Mouse (Mus musculus) frontal cortex, adult 2 months (tissue): ENCODE measurements around the gene Dpy19l2. TPM values are rescaled to one million over a fixed set of nuclear protein-coding genes. Genes with fewer than 3 reads are reported as not detected.
"Not testable (repeated sequence)": the region's sequence is repeated elsewhere in the genome, so short reads cannot be mapped to it uniquely, and the experiment has no call there.

ENCODE experiments used
- DNase-seq, 2 experiments: peaks; one replicate each; pipeline ENCODE4 v3.0.0; 2022; ENCODE audit warnings: low spot score in 1 of 2; ENCODE audit errors: extremely low spot score in 1 of 2
- polyA plus RNA-seq: library from polyadenylated mRNA; depleted of rRNA; stranded (reverse); fragments of >200 nt; gene quantifications from 2 replicates; pipeline ENCODE4 v1.2.3, GENCODE M21; 2012; rRNA removed

Gene Dpy19l2
- 0.08 and 0.13 TPM in 2 replicates for polyA plus RNA-seq

- DNase-seq, result peak in 1 of 2 experiments; percentile 32
Measured at GRCm38 (mm10) chr9:24695700-24696404, at the start of gene Dpy19l2. Gene Dpy19l2, minus strand, starts transcription at chr9:24696293.

- no peak for DNase-seq
Measured at GRCm38 (mm10) chr9:24744958-24745357, 48.9 kb upstream of the Dpy19l2 start.

GRCm38 (mm10) chr9:24701246-24701645 is 5.2 kb upstream of the Dpy19l2 start:
- DNase-seq, result peak in 1 of 2 experiments; percentile 2

GRCm38 (mm10) chr9:24696405-24696778 is 299 bp upstream of the Dpy19l2 start:
- DNase-seq, result no peak

GRCm38 (mm10) chr9:24637341-24637740 is 58.8 kb downstream of the Dpy19l2 start:
- DNase-seq, result not testable (repeated sequence)

- DNase-seq, result no peak
Measured at GRCm38 (mm10) chr9:24624896-24625295, 71.2 kb downstream of the Dpy19l2 start, which contains the start of gene Cypt4. Gene Cypt4, plus strand, starts transcription at chr9:24625196.

- DNase-seq, result peak in 1 of 2 experiments; percentile 42
Measured at GRCm38 (mm10) chr9:24538159-24538558, 157.9 kb downstream of the Dpy19l2 start.

- peak; percentile 83 to 91 for DNase-seq
Measured at GRCm38 (mm10) chr9:24516575-24517139, 179.4 kb downstream of the Dpy19l2 start.

- no peak for DNase-seq
Measured at GRCm38 (mm10) chr9:24514078-24514469, 182.0 kb downstream of the Dpy19l2 start.

GRCm38 (mm10) chr9:24513290-24514077 is 182.6 kb downstream of the Dpy19l2 start:
- DNase-seq, result no peak

GRCm38 (mm10) chr9:24512121-24512539 is 184.0 kb downstream of the Dpy19l2 start:
- DNase-seq, result no peak

GRCm38 (mm10) chr9:24511371-24512120 is 184.5 kb downstream of the Dpy19l2 start:
- DNase-seq, result no peak

- no peak for DNase-seq
Measured at GRCm38 (mm10) chr9:24508880-24509279, 187.2 kb downstream of the Dpy19l2 start.

Other genes with a start within 250 kb of the Dpy19l2 start
- 54.3 and 69.1 TPM in 2 replicates for gene Dpy19l1, start 193.2 kb downstream of the Dpy19l2 start, polyA plus RNA-seq
- not detected in 2 replicates for gene Cypt4, start 71.1 kb downstream of the Dpy19l2 start, polyA plus RNA-seq
- gene Tbx20, start 78.0 kb upstream of the Dpy19l2 start, polyA plus RNA-seq, result not detected in 2 replicates